Mouse (Mus musculus) hindbrain, postnatal 0 days (tissue): ENCODE data around the gene Cmah. TPM values are rescaled to one million over a fixed set of nuclear protein-coding genes. Genes with fewer than 3 reads are reported as not detected.
"Not testable (repeated sequence)": the region's sequence is repeated elsewhere in the genome, so short reads cannot be mapped to it uniquely, and the experiment has no call there.

Experiments used
- ATAC-seq: fragments of 200-750 bp; cut with Nextera tagmentation; 2 replicates; pipeline ENCODE4 v1.8.0; 2017; ENCODE audit warnings: mild to moderate bottlenecking, moderate TSS enrichment, moderate library complexity
- DNase-seq: peaks from one replicate; pipeline ENCODE4 v3.0.0-alpha.2; 2015; ENCODE audit warnings: low spot score
- H3K27ac ChIP-seq: fragments of 300-500 bp; sonication (generic); 2 replicates; pipeline ENCODE4 v1.5.1; 2014; ENCODE audit warnings: mild to moderate bottlenecking
- H3K27me3 ChIP-seq: fragments of 300-500 bp; sonication (generic); 2 replicates; pipeline ENCODE4 v1.6.1; 2014; ENCODE audit warnings: low read length, mixed read lengths; ENCODE audit not compliant: insufficient read depth
- H3K36me3 ChIP-seq: fragments of 300-500 bp; sonication (generic); 2 replicates; pipeline ENCODE4 v1.6.1; 2014; ENCODE audit warnings: low read length, mixed read lengths; ENCODE audit not compliant: insufficient read depth
- H3K4me1 ChIP-seq: fragments of 300-500 bp; sonication (generic); 2 replicates; pipeline ENCODE4 v1.6.1; 2014; ENCODE audit warnings: antibody characterized with exemption, low read length, mixed read lengths; ENCODE audit not compliant: insufficient read depth
- H3K4me2 ChIP-seq: fragments of 300-500 bp; sonication (generic); 2 replicates; pipeline ENCODE4 v1.6.1; 2014; ENCODE audit warnings: low read depth, mild to moderate bottlenecking, low read length, moderate library complexity, mixed read lengths
- H3K4me3 ChIP-seq: fragments of 300-500 bp; sonication (generic); 2 replicates; pipeline ENCODE4 v1.5.1; 2014; ENCODE audit warnings: low read length
- H3K9ac ChIP-seq: fragments of 300-500 bp; sonication (generic); replicated peaks from 2 replicates; pipeline ENCODE4 v1.6.1; 2014; ENCODE audit warnings: mild to moderate bottlenecking, low read length, moderate library complexity, mixed read lengths
- H3K9me3 ChIP-seq: fragments of 300-500 bp; sonication (generic); 2 replicates; pipeline ENCODE4 v1.6.1; 2016; ENCODE audit warnings: low read length, mixed read lengths
- CTCF ChIP-seq: IDR thresholded peaks from 2 replicates; pipeline ENCODE4 v1.5.1; 2016; ENCODE audit warnings: antibody characterized with exemption, control low read depth, low read depth
- WGBS: fragments of 180-500 bp; shearing (Covaris S2); extraction: QIAGEN DNeasy Blood & Tissue Kit; methylation state at CpG from one replicate; pipeline ENCODE4 v1.1.7; 2014; 5-methylcytosine and 5-hydroxymethylcytosine counted together
- polyA plus RNA-seq: library from polyadenylated mRNA; unstranded; fragments of >200 nt; fragmentation: Nextera tagmentation; extraction: Ambion mirVana; gene quantifications from 2 replicates; pipeline ENCODE4 v1.2.1, GENCODE M21; 2015
- total RNA-seq: library from RNA; depleted of rRNA; stranded (reverse); fragments of >200 nt; gene quantifications from 2 replicates; pipeline ENCODE4 v1.2.3, GENCODE M21; 2014

Gene Cmah
- total and polyA plus RNA-seq, 2 experiments from 2014 or later = under 0.01 to 0.16 TPM

GRCm38 (mm10) chr13:24397181-24397580 lies 70.0 kb downstream of the Cmah start:
- no peak overlapping the region for H3K4me2 ChIP-seq
- H3K4me1 ChIP-seq = no peaks in the 10 kb centered on the region
- no peak for TF ChIP-seq CTCF
- no peaks in the 10 kb centered on the region for H3K9me3 ChIP-seq
- 78% methylated on average over 3 of the region's 3 CpGs for WGBS
- DNase-seq (no peak), ATAC-seq (no peak)
- H3K27ac ChIP-seq = no peak overlapping the region
- no peak overlapping the region for H3K4me3 ChIP-seq
- no peaks in the 10 kb centered on the region for H3K27me3 ChIP-seq
- no peaks in the 10 kb centered on the region for H3K36me3 ChIP-seq
- H3K9ac ChIP-seq = no peak overlapping the region

GRCm38 (mm10) chr13:24398488-24398887 lies 71.3 kb downstream of the Cmah start:
- DNase-seq = no peak
- Histone ChIP-seq H3K27ac (no peak overlapping the region), H3K36me3 (no peaks in the 10 kb centered on the region), H3K4me3 (no peak overlapping the region), H3K9me3 (no peaks in the 10 kb centered on the region), H3K4me2 (no peak overlapping the region), H3K9ac (no peak overlapping the region), H3K4me1 (no peaks in the 10 kb centered on the region), H3K27me3 (no peaks in the 10 kb centered on the region)
- 73% methylated on average over 3 of the region's 3 CpGs for WGBS
- no peak for ATAC-seq
- no peak for TF ChIP-seq CTCF

- H3K9ac ChIP-seq, ATAC-seq, H3K4me1 ChIP-seq, H3K9me3 ChIP-seq, H3K27ac ChIP-seq, H3K36me3 ChIP-seq, DNase-seq, H3K4me3 ChIP-seq, H3K27me3 ChIP-seq: not testable (repeated sequence)
- H3K4me2 ChIP-seq = peak overlapping the region; percentile 27; the same call in 1 of the 2 replicates
- WGBS = 27% methylated on average over 11 of the region's 11 CpGs
Measured at GRCm38 (mm10) chr13:24401821-24402220, 74.6 kb downstream of the Cmah start.

- Histone ChIP-seq H3K36me3 (no peaks in the 10 kb centered on the region), H3K4me2 (no peak overlapping the region), H3K27ac (no peak overlapping the region), H3K9me3 (no peaks in the 10 kb centered on the region), H3K4me1 (no peaks in the 10 kb centered on the region), H3K27me3 (no peaks in the 10 kb centered on the region), H3K4me3 (no peak overlapping the region), H3K9ac (no peak overlapping the region)
- ATAC-seq (no peak), DNase-seq (no peak)
- TF ChIP-seq CTCF = no peak
Measured at GRCm38 (mm10) chr13:24403054-24403453, 75.8 kb downstream of the Cmah start.

GRCm38 (mm10) chr13:24406847-24407246 lies 79.6 kb downstream of the Cmah start:
- DNase-seq = no peak
- WGBS = 90% methylated on average over 2 of the region's 2 CpGs
- ATAC-seq = no peak

GRCm38 (mm10) chr13:24414635-24415206 lies 87.5 kb downstream of the Cmah start:
- DNase-seq (no peak), ATAC-seq (no peak)
- Histone ChIP-seq H3K36me3 (no peaks in the 10 kb centered on the region), H3K9me3 (no peaks in the 10 kb centered on the region), H3K27ac (no peak overlapping the region), H3K9ac (no peak overlapping the region), H3K4me1 (no peaks in the 10 kb centered on the region), H3K4me2 (no peak overlapping the region), H3K4me3 (no peak overlapping the region), H3K27me3 (no peaks in the 10 kb centered on the region)
- WGBS = 50% methylated on average over 4 of the region's 4 CpGs
- TF ChIP-seq CTCF = no peak

More at GRCm38 (mm10) chr13:24406847-24407246, 79.6 kb downstream of the Cmah start:
- Histone ChIP-seq H3K4me3 (no peak overlapping the region), H3K9ac (no peak overlapping the region), H3K27ac (no peak overlapping the region), H3K9me3 (no peaks in the 10 kb centered on the region), H3K4me2 (no peak overlapping the region), H3K27me3 (no peaks in the 10 kb centered on the region), H3K36me3 (no peaks in the 10 kb centered on the region), H3K4me1 (no peaks in the 10 kb centered on the region)
- no peak for TF ChIP-seq CTCF

- H3K27me3 ChIP-seq = no peaks in the 10 kb centered on the region
Measured at GRCm38 (mm10) chr13:24415506-24416206, 88.5 kb downstream of the Cmah start.

More at GRCm38 (mm10) chr13:24415506-24416206, 88.5 kb downstream of the Cmah start:
- H3K36me3 ChIP-seq = no peaks in the 10 kb centered on the region
- no peak overlapping the region for H3K27ac ChIP-seq
- no peaks in the 10 kb centered on the region for H3K4me1 ChIP-seq
- DNase-seq (no peak), ATAC-seq (no peak)
- H3K9me3 ChIP-seq = no peaks in the 10 kb centered on the region
- TF ChIP-seq CTCF = no peak
- no peak overlapping the region for H3K4me3 ChIP-seq
- H3K9ac ChIP-seq = no peak overlapping the region
- no peak overlapping the region for H3K4me2 ChIP-seq
- WGBS = 85% methylated on average over 13 of the region's 13 CpGs
